Mouse (Mus musculus) forebrain, postnatal 0 days (tissue): Measurements from ENCODE around the gene Zfp420. TPM values are rescaled to one million over a fixed set of nuclear protein-coding genes. Genes with fewer than 3 reads are reported as not detected.
A peak's percentile ranks its signal among the peaks of the same experiment; 100 is the strongest.

Experiments used
- ATAC-seq: fragments of 200-750 bp; cut with Nextera tagmentation; 2 replicates; pipeline ENCODE4 v1.8.0; 2017; ENCODE audit warnings: mild to moderate bottlenecking, moderate library complexity
- DNase-seq: peaks from one replicate; pipeline ENCODE4 v3.0.0-alpha.2; 2015
- H3K27ac ChIP-seq: fragments of 300-500 bp; sonication (generic); 2 replicates; pipeline ENCODE4 v1.5.1; 2014; ENCODE audit warnings: low read depth, mild to moderate bottlenecking, antibody characterized with exemption, low read length, moderate library complexity, mixed read lengths
- H3K27me3 ChIP-seq: fragments of 300-500 bp; sonication (generic); 2 replicates; pipeline ENCODE4 v1.6.1; 2014; ENCODE audit warnings: mild to moderate bottlenecking, low read length, mixed read lengths; ENCODE audit not compliant: insufficient read depth
- H3K36me3 ChIP-seq: fragments of 300-500 bp; sonication (generic); 2 replicates; pipeline ENCODE4 v1.6.1; 2014; ENCODE audit warnings: mild to moderate bottlenecking, moderate library complexity; ENCODE audit not compliant: insufficient read depth
- H3K4me1 ChIP-seq: fragments of 300-500 bp; sonication (generic); 2 replicates; pipeline ENCODE4 v1.6.1; 2014; ENCODE audit warnings: antibody characterized with exemption; ENCODE audit not compliant: insufficient read depth
- H3K4me2 ChIP-seq: fragments of 300-500 bp; sonication (generic); 2 replicates; pipeline ENCODE4 v1.6.1; 2014; ENCODE audit warnings: low read depth, mild to moderate bottlenecking, moderate library complexity
- H3K4me3 ChIP-seq: fragments of 300-500 bp; sonication (generic); 2 replicates; pipeline ENCODE4 v1.5.1; 2014; ENCODE audit warnings: low read depth, low read length, mixed read lengths
- H3K9ac ChIP-seq: fragments of 300-500 bp; sonication (generic); 2 replicates; pipeline ENCODE4 v1.6.1; 2014; ENCODE audit warnings: mild to moderate bottlenecking
- H3K9me3 ChIP-seq: fragments of 300-500 bp; sonication (generic); 2 replicates; pipeline ENCODE4 v1.6.1; 2016; ENCODE audit warnings: low read length
- CTCF ChIP-seq: sonication (generic); IDR thresholded peaks from 2 replicates; pipeline ENCODE4 v1.5.1; 2016; ENCODE audit warnings: antibody characterized with exemption, control low read depth, low read depth
- whole genome bisulfite sequencing: fragments of 180-500 bp; shearing (Covaris S2); extraction: QIAGEN DNeasy Blood & Tissue Kit; methylation state at CpG from one replicate; pipeline ENCODE4 v1.1.7; 2014; 5-methylcytosine and 5-hydroxymethylcytosine counted together
- polyA plus RNA-seq: library from polyadenylated mRNA; unstranded; fragments of >200 nt; fragmentation: Nextera tagmentation; extraction: Ambion mirVana; gene quantifications from 2 replicates; pipeline ENCODE4 v1.2.1, GENCODE M21; 2015
- total RNA-seq: library from RNA; depleted of rRNA; stranded (reverse); fragments of >200 nt; gene quantifications from 2 replicates; pipeline ENCODE4 v1.2.3, GENCODE M21; 2014

Gene Zfp420
- total and polyA plus RNA-seq, 2 experiments from 2014 or later: 15.5 to 26.9 TPM

DNA sequence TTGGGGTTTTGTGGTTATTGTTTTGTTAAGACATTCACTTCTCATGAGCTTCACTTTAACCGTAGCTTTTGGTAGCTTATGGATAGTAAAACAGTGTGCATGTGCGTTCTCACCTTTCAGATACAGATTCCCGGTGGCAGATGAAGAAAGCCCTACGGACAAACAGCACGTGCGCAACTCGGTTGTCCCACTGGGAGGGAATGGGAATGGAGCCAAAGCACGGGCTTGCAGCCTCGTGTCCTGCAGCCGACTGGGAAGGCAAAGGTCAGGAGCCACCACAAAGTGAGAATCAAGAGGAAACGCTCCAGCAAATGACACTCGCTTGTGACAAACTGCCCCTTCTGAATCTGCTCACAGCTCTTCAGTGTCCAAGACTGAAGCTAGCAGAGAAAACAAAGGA is 31.8 kb upstream of the Zfp420 start:
- H3K9me3 ChIP-seq: no peaks in the 10 kb centered on the region
- H3K27me3 ChIP-seq: no peaks in the 10 kb centered on the region
- H3K4me1 ChIP-seq: no peaks in the 10 kb centered on the region
- no peak overlapping the region for H3K4me2 ChIP-seq
- no peak for TF ChIP-seq CTCF
- H3K27ac ChIP-seq: no peak overlapping the region
- no peak overlapping the region for H3K9ac ChIP-seq
- ATAC-seq: no peak
- H3K36me3 ChIP-seq: peaks cover 73% of the 10 kb centered on the region
- 90% methylated on average over 12 of the region's 12 CpGs for WGBS
- no peak overlapping the region for H3K4me3 ChIP-seq
- no peak for DNase-seq

DNA sequence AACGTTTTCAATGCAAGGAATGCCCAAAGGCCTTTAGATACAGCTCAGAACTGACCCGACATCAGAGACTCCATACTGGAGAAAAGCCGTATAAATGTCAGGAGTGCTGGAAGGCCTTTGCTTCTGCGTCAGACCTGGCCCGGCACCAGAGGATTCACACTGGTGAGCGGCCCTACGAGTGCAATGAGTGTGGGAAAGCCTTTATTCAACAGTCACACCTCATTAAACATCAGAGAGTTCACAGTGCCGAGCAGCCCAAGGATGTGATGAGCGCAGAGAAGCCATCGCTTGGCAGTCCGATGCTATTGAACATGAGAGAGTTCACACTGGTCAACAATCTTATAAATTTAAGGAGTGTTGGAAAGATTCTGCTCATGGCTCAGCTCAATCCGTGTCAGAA is 30.0 kb upstream of the Zfp420 start:
- H3K36me3 ChIP-seq: peaks cover 69% of the 10 kb centered on the region
- no peak overlapping the region for H3K4me2 ChIP-seq
- no peak for DNase-seq
- H3K27me3 ChIP-seq: no peaks in the 10 kb centered on the region
- H3K9me3 ChIP-seq: no peaks in the 10 kb centered on the region
- no peak overlapping the region for H3K9ac ChIP-seq
- 88% methylated on average over 12 of the region's 12 CpGs for WGBS
- no peak for TF ChIP-seq CTCF
- no peak overlapping the region for H3K4me3 ChIP-seq
- H3K27ac ChIP-seq: no peak overlapping the region
- ATAC-seq: no peak
- H3K4me1 ChIP-seq: no peaks in the 10 kb centered on the region

DNA sequence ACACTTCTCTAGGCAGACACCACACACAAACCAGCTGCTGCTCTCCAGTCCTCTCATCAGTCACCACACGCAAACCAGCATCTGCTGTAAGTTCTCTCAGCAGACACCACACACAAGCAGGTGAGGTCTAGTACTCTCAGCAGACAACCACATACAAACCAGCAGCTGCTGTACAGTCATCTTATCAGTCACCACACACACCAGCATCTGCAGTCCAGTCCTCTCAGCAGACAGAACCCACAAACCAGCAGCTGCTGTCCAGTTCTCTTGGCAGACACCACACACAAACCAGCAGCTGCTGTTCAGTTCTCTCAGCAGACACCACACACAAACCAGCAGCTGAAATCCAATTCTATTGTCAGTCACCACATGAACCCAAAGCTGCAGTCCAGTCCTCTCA is 23.0 kb upstream of the Zfp420 start:
- WGBS: 97% methylated on average over 1 of the region's 1 CpGs

DNA sequence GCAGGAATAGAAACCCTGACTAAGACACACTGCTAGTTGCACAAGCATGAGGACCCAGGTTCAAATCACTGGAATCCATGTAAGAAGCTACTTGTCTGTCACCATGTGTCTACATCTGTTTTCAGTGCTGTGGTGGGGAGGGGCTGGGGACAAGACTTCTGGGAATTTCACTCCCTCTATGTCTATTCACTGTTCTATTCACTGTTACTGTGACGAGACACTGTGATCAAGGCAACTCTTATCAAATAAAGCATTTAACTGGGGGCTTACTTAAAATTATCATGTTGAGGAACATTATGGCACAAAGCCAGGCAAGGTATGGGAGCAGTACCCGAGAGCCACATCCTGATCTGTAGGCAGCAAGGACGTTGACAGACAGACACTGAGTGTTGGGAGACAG is 20.5 kb upstream of the Zfp420 start:
- no peak for ATAC-seq
- H3K9me3 ChIP-seq: no peaks in the 10 kb centered on the region

More for the DNA sequence above, 23.0 kb upstream of the Zfp420 start:
- H3K4me1 ChIP-seq: no peaks in the 10 kb centered on the region
- H3K27ac ChIP-seq: no peak overlapping the region
- no peak for DNase-seq
- no peak for ATAC-seq
- H3K9me3 ChIP-seq: no peaks in the 10 kb centered on the region
- peaks cover 19% of the 10 kb centered on the region for H3K36me3 ChIP-seq
- H3K4me2 ChIP-seq: no peak overlapping the region
- no peaks in the 10 kb centered on the region for H3K27me3 ChIP-seq
- no peak overlapping the region for H3K9ac ChIP-seq
- no peak overlapping the region for H3K4me3 ChIP-seq
- no peak for TF ChIP-seq CTCF

DNA sequence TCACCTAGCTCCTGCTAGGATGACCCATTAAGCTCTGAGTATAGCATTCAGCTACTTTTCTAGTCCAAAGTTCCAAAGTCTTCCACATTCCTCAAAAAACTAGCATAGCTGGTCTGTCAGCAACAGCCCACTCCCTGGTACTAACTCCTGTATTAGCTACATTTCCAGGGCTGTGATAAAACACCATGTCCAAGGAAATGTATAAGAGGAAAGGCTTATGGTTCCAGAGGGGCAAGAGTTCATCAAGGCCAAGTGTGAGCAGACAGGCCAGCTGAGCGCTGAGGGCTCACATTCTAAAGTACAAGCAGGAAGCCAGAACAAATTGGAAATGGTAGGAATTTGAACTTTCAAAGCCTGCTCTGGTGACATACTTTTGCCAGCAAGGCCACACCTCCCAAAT is 17.7 kb upstream of the Zfp420 start:
- H3K4me1 ChIP-seq: no peaks in the 10 kb centered on the region
- no peak for DNase-seq
- H3K27me3 ChIP-seq: no peaks in the 10 kb centered on the region
- no peak overlapping the region for H3K4me2 ChIP-seq
- no peak overlapping the region for H3K9ac ChIP-seq
- H3K27ac ChIP-seq: no peak overlapping the region
- no peak for TF ChIP-seq CTCF
- 100% methylated on average over 1 of the region's 1 CpGs for WGBS
- H3K4me3 ChIP-seq: no peak overlapping the region
- peaks cover 23% of the 10 kb centered on the region for H3K36me3 ChIP-seq
- no peaks in the 10 kb centered on the region for H3K9me3 ChIP-seq
- no peak for ATAC-seq

More for the DNA sequence above, 20.5 kb upstream of the Zfp420 start:
- peaks cover 6% of the 10 kb centered on the region for H3K36me3 ChIP-seq
- no peaks in the 10 kb centered on the region for H3K4me1 ChIP-seq
- H3K27ac ChIP-seq: no peak overlapping the region
- H3K4me3 ChIP-seq: no peak overlapping the region
- H3K9ac ChIP-seq: no peak overlapping the region
- no peak for TF ChIP-seq CTCF
- H3K27me3 ChIP-seq: no peaks in the 10 kb centered on the region
- no peak for DNase-seq
- no peak overlapping the region for H3K4me2 ChIP-seq
- 84% methylated on average over 3 of the region's 3 CpGs for WGBS

DNA sequence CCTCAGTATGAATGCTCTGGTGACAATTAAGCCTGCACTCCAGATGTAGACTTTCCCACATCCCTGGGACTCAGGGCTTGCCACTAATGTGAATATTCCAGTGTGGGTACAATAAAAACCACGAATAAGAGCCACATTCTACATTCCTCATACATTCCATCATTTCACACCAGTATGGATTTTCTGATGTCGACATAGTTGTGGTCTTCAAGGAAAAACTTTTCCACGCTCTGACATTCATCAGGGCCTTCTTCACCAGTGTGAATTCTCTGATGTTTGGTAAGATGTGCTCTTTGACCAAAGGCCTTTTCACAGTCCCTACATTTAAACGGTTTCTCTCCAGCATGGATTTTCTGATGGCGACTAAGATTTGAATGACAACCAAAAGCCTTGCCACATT is 15.2 kb upstream of the Zfp420 start:
- ATAC-seq (no peak), DNase-seq (no peak)
- Histone ChIP-seq H3K27me3 (no peaks in the 10 kb centered on the region), H3K4me2 (no peak overlapping the region), H3K36me3 (peaks cover 34% of the 10 kb centered on the region), H3K27ac (no peak overlapping the region), H3K4me3 (no peak overlapping the region), H3K4me1 (no peaks in the 10 kb centered on the region), H3K9me3 (no peaks in the 10 kb centered on the region), H3K9ac (no peak overlapping the region)
- 91% methylated on average over 5 of the region's 5 CpGs for WGBS
- no peak for TF ChIP-seq CTCF

DNA sequence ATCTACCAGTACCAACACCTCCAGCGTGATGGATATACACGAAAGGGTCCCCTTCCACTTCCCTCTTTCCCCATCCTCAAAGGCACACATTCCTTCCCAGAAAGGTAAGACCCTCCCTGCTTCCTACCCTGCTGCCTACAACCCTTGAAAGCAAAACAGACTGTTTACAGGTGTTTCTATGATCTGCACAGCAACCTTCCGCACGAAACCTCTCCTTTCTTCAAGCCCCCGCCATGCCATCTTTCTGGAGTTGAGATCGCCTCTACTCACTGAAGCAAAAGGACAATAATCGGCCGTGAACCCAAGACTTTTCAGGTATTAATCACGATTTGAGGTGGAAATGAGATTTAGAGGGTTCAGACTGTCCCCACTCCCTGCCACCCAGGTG is 7.0 kb upstream of the Zfp420 start:
- Histone ChIP-seq H3K36me3 (peaks cover 18% of the 10 kb centered on the region; the same call in 1 of the 2 replicates), H3K9ac (peak overlapping the region; percentile 53), H3K27me3 (no peaks in the 10 kb centered on the region), H3K9me3 (no peaks in the 10 kb centered on the region), H3K4me3 (peak overlapping the region; percentile 45), H3K4me2 (peak overlapping the region; percentile 57), H3K4me1 (no peaks in the 10 kb centered on the region), H3K27ac (no peak overlapping the region)
- ATAC-seq (no peak), DNase-seq (no peak)
- WGBS: 58% methylated on average over 9 of the region's 9 CpGs
- TF ChIP-seq CTCF: no peak
